Mouse (Mus musculus) midbrain, embryonic 15.5 days (tissue): ENCODE measurements around the gene Dlx3. TPM values are rescaled to one million over a fixed set of nuclear protein-coding genes. Genes with fewer than 3 reads are reported as not detected.

Experiments used
- ATAC-seq: fragments of 200-750 bp; cut with Nextera tagmentation; replicated peaks from 2 replicates; pipeline ENCODE4 v1.8.0; 2017; ENCODE audit warnings: moderate TSS enrichment
- H3K27ac ChIP-seq: fragments of 300-500 bp; sonication (generic); 2 replicates; pipeline ENCODE4 v1.5.1; 2015; ENCODE audit warnings: mild to moderate bottlenecking, inconsistent platforms
- H3K27me3 ChIP-seq: fragments of 300-500 bp; sonication (generic); replicated peaks from 2 replicates; pipeline ENCODE4 v1.6.1; 2015; ENCODE audit warnings: inconsistent platforms
- H3K36me3 ChIP-seq: fragments of 300-500 bp; sonication (generic); replicated peaks from 2 replicates; pipeline ENCODE4 v1.6.1; 2015; ENCODE audit warnings: inconsistent platforms
- H3K4me1 ChIP-seq: fragments of 300-500 bp; sonication (generic); 2 replicates; pipeline ENCODE4 v1.6.1; 2015; ENCODE audit warnings: inconsistent platforms
- H3K4me2 ChIP-seq: fragments of 300-500 bp; sonication (generic); 2 replicates; pipeline ENCODE4 v1.6.1; 2015; ENCODE audit warnings: inconsistent platforms, mild to moderate bottlenecking, moderate library complexity
- H3K4me3 ChIP-seq: fragments of 300-500 bp; sonication (generic); 2 replicates; pipeline ENCODE4 v1.5.1; 2015; ENCODE audit warnings: mild to moderate bottlenecking, inconsistent platforms
- H3K9ac ChIP-seq: fragments of 300-500 bp; sonication (generic); 2 replicates; pipeline ENCODE4 v1.6.1; 2015; ENCODE audit warnings: mild to moderate bottlenecking, inconsistent platforms
- H3K9me3 ChIP-seq: fragments of 300-500 bp; sonication (generic); 2 replicates; pipeline ENCODE4 v1.6.1; 2016; ENCODE audit warnings: inconsistent platforms
- WGBS: fragments of 180-500 bp; shearing (Covaris S2); methylation state at CpG from one replicate; pipeline ENCODE4 v1.1.7; 2015; ENCODE audit warnings: mixed read lengths; 5-methylcytosine and 5-hydroxymethylcytosine counted together
- polyA plus RNA-seq: library from polyadenylated mRNA; unstranded; fragments of >200 nt; fragmentation: Nextera tagmentation; extraction: Ambion mirVana; gene quantifications from 2 replicates; pipeline ENCODE4 v1.2.1, GENCODE M21; 2015

The Dlx3 gene
- polyA plus RNA-seq, 1 experiment from 2014 or later, result 0.17 TPM

DNA sequence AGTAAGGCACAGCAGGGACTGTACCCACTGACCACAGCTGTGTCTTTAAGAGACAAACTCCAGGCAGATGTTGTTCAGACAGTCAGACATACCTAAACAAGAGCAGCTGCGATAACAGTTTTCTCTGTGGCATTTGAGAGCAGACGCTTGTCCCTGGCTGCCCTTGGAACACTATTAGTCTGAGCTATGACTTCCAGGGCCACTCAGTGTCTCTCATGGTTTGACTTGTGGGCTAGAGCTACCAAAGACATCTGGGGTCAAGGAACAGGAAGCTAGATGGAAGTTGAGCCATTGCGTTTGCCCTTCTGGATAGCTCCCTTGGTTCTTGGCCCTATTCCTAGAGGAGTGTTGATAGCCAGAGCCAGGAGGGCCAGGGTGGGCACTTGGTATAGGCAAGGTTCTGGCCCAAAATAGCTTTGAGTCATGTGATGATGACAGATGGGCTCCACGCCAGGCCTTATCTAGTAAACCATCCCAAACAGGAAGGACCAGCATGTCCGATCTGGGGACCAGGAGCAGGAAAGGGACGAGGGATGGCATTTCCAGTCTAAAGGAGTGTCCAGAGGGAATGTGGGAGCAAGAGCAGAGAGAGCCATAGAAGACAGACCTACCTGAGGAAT is 40.6 kb upstream of the Dlx3 start:
- Histone ChIP-seq H3K9me3 (no peaks in the 10 kb centered on the region), H3K4me3 (no peak overlapping the region), H3K36me3 (no peaks in the 10 kb centered on the region), H3K27me3 (peaks cover 33% of the 10 kb centered on the region), H3K4me2 (no peak overlapping the region), H3K4me1 (peaks cover 28% of the 10 kb centered on the region), H3K9ac (no peak overlapping the region), H3K27ac (no peak overlapping the region)
- no peak for ATAC-seq
- 84% methylated on average over 6 of the region's 6 CpGs for WGBS

DNA sequence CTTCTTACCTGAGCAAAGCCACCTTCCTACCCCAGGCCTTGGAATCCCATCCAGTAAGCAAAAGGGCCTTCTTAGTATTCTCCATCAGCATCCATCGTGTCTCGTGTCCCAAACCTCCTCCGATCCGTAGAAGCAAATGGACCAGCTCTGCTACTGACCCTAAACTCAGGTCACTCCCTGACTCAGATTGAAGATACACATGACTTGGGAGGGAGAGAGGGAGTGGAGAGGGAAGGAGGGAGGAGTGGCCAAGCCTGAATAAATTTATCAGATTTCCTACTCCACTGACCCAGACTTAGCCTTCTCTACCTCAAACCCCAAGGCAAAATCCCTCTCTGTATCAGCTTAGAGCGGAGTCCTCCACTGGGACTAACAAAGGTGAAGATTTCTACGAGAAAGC is 39.1 kb upstream of the Dlx3 start:
- peaks cover 21% of the 10 kb centered on the region for H3K27me3 ChIP-seq
- H3K4me3 ChIP-seq, result no peak overlapping the region
- no peak overlapping the region for H3K9ac ChIP-seq
- ATAC-seq, result no peak
- H3K27ac ChIP-seq, result no peak overlapping the region
- no peaks in the 10 kb centered on the region for H3K9me3 ChIP-seq
- H3K4me2 ChIP-seq, result no peak overlapping the region
- H3K36me3 ChIP-seq, result no peaks in the 10 kb centered on the region
- peaks cover 14% of the 10 kb centered on the region for H3K4me1 ChIP-seq
- 79% methylated on average over 6 of the region's 6 CpGs for WGBS

DNA sequence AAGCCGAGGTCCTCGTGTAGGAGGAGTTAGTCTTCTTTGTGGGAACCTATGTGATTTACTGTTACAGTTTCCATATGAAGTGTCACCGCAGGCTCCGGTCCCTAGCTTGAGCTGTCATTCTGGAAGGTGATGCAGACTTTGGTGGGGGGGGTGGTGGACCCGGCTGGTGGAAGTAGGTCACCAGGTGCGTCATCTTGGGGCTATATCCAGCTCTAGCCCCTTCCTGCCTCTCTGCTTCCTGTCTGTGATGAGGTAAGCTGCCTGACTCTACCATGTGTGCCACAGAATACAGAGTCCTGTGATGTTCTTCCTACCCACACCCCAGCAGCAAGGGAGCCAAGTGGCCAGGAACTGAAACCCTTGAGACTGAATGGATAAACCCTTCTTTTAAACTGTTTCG is 37.0 kb upstream of the Dlx3 start:
- WGBS, result 90% methylated on average over 7 of the region's 7 CpGs
- no peak overlapping the region for H3K27ac ChIP-seq
- ATAC-seq, result no peak
- H3K36me3 ChIP-seq, result no peaks in the 10 kb centered on the region
- no peaks in the 10 kb centered on the region for H3K9me3 ChIP-seq
- 0 out of 2 replicates have a peak, but pooled peaks cover 2% of the 10 kb centered on the region for H3K4me1 ChIP-seq
- H3K4me3 ChIP-seq, result no peak overlapping the region
- peaks cover 13% of the 10 kb centered on the region for H3K27me3 ChIP-seq
- no peak overlapping the region for H3K4me2 ChIP-seq
- no peak overlapping the region for H3K9ac ChIP-seq

DNA sequence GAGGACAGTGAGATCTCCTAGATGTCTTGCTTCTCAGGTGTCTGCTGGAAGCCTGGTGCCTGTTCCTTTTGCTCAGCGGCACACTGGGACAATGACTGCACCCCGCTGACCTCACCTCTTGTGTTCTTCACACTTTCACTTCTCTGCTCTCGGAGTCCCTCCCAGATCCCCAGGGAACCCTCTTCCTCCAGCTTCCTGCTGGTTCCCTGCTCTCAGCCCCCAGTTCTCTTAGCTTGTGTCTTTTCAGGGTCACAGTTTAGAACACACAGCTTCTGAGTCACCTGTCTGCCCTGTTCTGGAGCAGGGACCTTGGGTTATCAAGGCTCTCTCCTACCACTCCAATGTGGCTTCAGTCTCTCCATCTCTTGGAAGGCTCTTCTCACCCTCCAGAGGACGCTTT is 35.7 kb upstream of the Dlx3 start:
- H3K27ac ChIP-seq, result no peak overlapping the region
- H3K4me3 ChIP-seq, result no peak overlapping the region
- H3K9ac ChIP-seq, result no peak overlapping the region
- no peaks in the 10 kb centered on the region for H3K36me3 ChIP-seq
- no peaks in the 10 kb centered on the region for H3K9me3 ChIP-seq
- no peak overlapping the region for H3K4me2 ChIP-seq
- no peak for ATAC-seq
- WGBS, result 31% methylated on average over 4 of the region's 4 CpGs
- H3K27me3 ChIP-seq, result peaks cover under 1% of the 10 kb centered on the region
- 0 out of 2 replicates have a peak, but pooled peaks cover 2% of the 10 kb centered on the region for H3K4me1 ChIP-seq

DNA sequence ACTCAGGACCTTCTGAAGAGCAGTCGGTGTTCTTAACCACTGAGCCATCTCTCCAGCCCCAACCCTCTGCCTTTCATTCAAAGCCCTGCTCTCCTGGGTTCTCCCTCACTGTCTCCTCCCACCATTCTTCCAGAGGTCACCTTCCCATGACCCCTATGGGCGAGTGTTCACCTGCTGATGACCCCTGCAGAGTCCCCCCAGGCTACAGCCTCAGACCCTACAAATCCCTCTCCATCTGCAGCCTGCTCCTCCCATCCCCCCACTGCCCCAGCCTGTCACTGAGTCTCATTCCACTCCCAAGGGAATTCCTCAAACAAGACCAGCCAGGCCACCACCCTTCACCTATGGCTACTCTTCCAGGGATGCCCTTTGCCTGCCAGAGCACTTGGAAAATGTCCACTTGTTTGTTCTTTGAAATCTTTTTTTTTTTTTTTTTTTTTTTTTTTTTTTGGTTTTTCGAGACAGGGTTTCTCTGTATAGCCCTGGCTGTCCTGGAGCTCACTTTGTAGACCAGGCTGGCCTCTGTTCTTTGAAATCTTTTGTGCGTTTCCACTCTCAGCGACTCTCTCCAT is 35.0 kb upstream of the Dlx3 start:
- H3K27me3 ChIP-seq, result no peaks in the 10 kb centered on the region
- no peaks in the 10 kb centered on the region for H3K9me3 ChIP-seq
- no peak overlapping the region for H3K4me3 ChIP-seq
- ATAC-seq, result no peak
- WGBS, result 33% methylated on average over 5 of the region's 5 CpGs
- H3K27ac ChIP-seq, result no peak overlapping the region
- H3K4me2 ChIP-seq, result no peak overlapping the region
- H3K9ac ChIP-seq, result no peak overlapping the region
- H3K4me1 ChIP-seq, result 0 out of 2 replicates have a peak, but pooled peaks cover 2% of the 10 kb centered on the region
- H3K36me3 ChIP-seq, result no peaks in the 10 kb centered on the region

DNA sequence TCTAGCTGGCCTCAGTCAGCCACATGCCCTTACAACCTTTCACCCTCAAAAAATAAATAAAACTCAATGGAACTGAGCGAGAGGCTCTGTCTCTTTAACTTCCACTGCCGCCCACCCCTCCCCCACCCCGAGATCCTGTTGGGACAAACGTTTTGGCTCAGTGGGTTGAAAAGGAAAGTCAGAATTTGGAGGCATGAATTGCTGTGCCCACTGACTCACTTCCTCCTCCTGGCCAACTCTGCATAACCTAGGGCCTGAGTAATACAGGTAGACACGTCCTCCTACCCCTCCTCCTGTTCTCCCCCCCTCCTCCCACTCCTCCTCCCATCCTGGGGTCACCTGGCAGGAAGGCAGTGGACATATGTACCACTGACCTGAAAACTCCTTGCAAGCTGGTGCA is 34.2 kb upstream of the Dlx3 start:
- Histone ChIP-seq H3K4me3 (no peak overlapping the region), H3K4me1 (0 out of 2 replicates have a peak, but pooled peaks cover 2% of the 10 kb centered on the region), H3K9me3 (no peaks in the 10 kb centered on the region), H3K27ac (no peak overlapping the region), H3K36me3 (no peaks in the 10 kb centered on the region), H3K4me2 (no peak overlapping the region), H3K9ac (no peak overlapping the region), H3K27me3 (no peaks in the 10 kb centered on the region)
- WGBS, result 16% methylated on average over 5 of the region's 5 CpGs
- ATAC-seq, result no peak

DNA sequence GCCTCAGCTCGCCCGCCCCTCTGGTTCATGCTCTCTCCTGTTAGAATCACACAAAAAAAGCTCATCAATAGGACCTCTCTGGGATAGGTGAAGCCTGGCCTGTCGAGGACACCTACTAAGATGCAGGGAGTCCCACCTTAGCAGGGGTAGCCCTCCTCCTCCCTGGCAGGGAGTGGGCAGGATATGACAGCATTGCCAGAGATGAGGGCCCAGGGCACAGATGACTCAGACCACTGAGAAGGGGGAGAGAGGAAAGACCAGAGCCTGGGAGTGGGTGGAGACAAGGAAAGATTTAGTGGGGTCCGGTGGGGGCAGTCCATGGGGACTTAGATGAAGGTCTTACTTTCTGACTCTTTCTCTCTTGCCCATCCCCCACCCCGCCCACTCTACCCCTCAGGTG is 33.7 kb upstream of the Dlx3 start:
- Histone ChIP-seq H3K9ac (no peak overlapping the region), H3K36me3 (no peaks in the 10 kb centered on the region), H3K27me3 (no peaks in the 10 kb centered on the region), H3K9me3 (no peaks in the 10 kb centered on the region), H3K4me2 (no peak overlapping the region), H3K27ac (no peak overlapping the region), H3K4me3 (no peak overlapping the region), H3K4me1 (0 out of 2 replicates have a peak, but pooled peaks cover 2% of the 10 kb centered on the region)
- ATAC-seq, result no peak
- 64% methylated on average over 5 of the region's 5 CpGs for WGBS

DNA sequence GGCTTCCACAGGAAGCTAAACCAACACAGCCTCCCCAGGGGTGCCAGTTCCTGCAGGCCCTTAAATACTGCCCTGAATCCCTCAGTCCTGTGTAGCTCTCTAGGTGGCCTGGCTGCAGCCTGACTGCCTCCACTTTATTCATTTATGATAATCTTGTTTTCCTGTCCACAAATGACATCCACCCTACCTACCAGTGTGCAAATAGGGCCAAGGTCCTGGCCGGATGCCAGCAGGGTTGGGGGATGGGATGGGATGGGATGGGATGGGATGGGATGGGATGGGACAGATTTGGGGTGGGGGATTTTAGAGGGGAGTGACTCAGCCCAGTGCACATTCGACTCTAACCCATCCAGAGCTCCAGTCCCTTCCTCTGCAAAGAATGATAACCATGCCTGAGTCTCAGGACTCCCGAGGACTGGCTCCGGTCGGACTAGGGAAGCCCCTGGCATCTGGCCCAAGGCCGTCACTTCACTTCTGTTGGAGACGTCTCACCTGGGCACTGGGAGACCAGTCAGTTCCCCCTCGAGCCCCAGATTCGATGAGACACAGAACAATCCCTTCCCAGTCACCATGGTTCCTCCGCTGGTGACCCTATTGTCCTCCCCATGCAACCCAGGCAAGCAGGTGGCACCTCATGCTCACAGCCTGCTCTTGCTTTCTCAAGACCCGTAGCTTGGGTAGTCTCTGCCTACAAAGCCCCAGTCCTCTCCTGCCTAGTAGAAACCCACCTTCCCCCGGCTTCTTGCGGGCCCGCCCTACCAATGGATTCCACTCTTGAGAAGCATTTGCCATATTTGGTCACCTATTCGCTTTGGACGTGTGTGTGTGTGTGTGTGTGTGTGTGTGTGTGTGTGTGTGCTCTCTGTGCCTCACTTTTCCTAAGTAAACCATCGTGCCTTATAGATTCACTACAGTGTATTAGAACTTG is 32.4 kb upstream of the Dlx3 start:
- no peak overlapping the region for H3K4me3 ChIP-seq
- 70% methylated on average over 17 of the region's 17 CpGs for WGBS
- no peaks in the 10 kb centered on the region for H3K36me3 ChIP-seq
- H3K27ac ChIP-seq, result no peak overlapping the region
- H3K27me3 ChIP-seq, result no peaks in the 10 kb centered on the region
- no peak overlapping the region for H3K4me2 ChIP-seq
- H3K9me3 ChIP-seq, result no peaks in the 10 kb centered on the region
- 0 out of 2 replicates have a peak, but pooled peaks cover 2% of the 10 kb centered on the region for H3K4me1 ChIP-seq
- ATAC-seq, result no peak
- H3K9ac ChIP-seq, result no peak overlapping the region

DNA sequence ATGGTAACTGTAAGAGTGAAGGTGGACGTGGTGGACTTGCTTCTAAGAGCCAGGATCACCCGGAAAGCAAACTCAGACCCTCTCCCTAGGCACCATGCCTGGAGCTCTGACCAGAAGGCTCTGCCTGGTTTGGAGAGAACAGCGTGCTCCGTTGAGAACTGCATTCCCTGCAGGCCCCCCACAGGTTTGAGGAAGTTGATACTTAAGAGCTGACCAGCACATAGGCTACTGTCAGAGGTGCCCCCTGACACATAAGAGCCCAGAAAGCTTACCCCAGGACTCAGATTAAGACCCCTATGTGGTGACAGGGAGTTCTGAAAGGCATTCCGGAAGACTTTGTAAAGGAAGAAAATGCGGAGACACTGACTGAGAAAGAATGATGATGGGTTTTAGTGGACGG is 31.6 kb upstream of the Dlx3 start:
- WGBS, result 64% methylated on average over 7 of the region's 7 CpGs
- Histone ChIP-seq H3K4me2 (no peak overlapping the region), H3K9me3 (no peaks in the 10 kb centered on the region), H3K36me3 (no peaks in the 10 kb centered on the region), H3K4me1 (0 out of 2 replicates have a peak, but pooled peaks cover 2% of the 10 kb centered on the region), H3K27ac (no peak overlapping the region), H3K9ac (no peak overlapping the region), H3K27me3 (no peaks in the 10 kb centered on the region; the same call in 1 of the 2 replicates), H3K4me3 (no peak overlapping the region)
- ATAC-seq, result no peak

DNA sequence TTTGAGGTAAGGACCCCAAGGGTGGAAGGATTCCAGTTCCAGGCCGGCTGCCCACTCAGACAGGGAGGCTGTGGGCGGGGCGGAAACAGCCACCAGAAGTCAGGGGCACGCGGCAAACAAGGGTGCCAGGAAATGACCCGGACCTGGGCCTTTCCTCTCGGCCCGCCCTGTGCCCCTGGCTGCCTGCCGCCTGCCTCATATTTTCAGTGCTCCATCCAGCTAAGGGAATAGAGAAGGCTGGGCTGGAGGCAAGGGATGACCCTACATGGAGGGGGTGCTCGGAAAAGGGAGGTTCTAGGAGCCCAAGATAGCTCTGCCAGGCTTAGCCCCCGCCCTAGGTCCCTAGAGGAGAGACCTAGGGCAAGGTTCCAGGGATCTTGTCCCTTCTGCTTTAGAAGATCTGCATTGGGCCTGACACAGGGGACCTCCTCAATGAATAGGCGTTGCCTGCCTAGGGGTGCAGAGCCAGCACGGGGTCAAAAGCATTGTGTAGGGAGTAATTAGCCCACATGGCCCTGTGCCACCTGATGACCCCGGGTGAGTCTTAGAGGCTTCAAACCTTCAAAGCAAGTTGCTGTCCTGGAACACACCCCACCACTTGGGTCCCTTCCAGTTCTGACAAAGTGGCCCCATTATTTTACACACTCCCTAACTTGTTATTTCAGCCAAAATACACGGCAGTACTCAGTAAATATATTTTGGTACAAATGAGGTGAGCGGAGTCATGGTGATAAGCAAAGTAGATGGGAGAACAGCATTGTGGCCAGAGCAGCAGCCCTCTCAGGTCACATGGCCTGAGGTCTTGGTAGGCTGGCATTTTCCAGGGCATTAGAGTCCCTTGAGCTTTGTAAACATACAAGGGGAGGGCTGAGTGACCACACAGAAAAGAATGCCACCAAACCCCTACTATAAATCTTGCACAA is 30.8 kb upstream of the Dlx3 start:
- H3K27me3 ChIP-seq, result no peaks in the 10 kb centered on the region; the same call in 1 of the 2 replicates

DNA sequence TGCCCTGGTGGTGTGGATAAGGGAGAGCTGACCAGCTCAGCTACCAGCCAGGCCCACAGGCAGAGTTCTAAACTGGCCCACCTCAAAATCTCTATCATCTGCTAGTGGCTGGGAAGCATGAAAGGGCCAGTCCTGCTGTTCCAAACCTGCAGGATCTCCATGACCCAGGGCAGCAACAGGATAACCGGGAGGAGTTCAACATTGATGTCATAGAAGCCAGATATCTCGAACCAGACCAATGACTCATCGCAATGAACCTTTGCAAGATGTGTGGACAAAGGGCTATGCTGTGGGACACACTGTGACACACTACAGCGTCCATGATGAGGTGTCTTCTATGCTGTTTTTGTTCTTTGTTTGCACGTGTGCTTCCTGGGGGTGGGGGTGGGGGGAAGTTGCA is 26.8 kb upstream of the Dlx3 start:
- H3K9me3 ChIP-seq, result no peaks in the 10 kb centered on the region
- H3K4me1 ChIP-seq, result 0 out of 2 replicates have a peak, but pooled peaks cover 2% of the 10 kb centered on the region
- no peaks in the 10 kb centered on the region for H3K36me3 ChIP-seq
- 85% methylated on average over 5 of the region's 5 CpGs for WGBS
- no peaks in the 10 kb centered on the region; the same call in 1 of the 2 replicates for H3K27me3 ChIP-seq
- no peak overlapping the region for H3K27ac ChIP-seq
- H3K9ac ChIP-seq, result no peak overlapping the region
- H3K4me3 ChIP-seq, result no peak overlapping the region
- no peak for ATAC-seq
- H3K4me2 ChIP-seq, result no peak overlapping the region

More for the DNA sequence above, 30.8 kb upstream of the Dlx3 start:
- Histone ChIP-seq H3K9me3 (no peaks in the 10 kb centered on the region), H3K4me3 (no peak overlapping the region), H3K4me2 (no peak overlapping the region), H3K27ac (no peak overlapping the region), H3K36me3 (no peaks in the 10 kb centered on the region), H3K9ac (no peak overlapping the region), H3K4me1 (0 out of 2 replicates have a peak, but pooled peaks cover 2% of the 10 kb centered on the region)
- whole genome bisulfite sequencing, result 77% methylated on average over 16 of the region's 16 CpGs
- no peak for ATAC-seq
